Mouse (Mus musculus): Measurements from ENCODE around the gene Vamp3. TPM values are rescaled to one million over a fixed set of nuclear protein-coding genes. Genes with fewer than 3 reads are reported as not detected.
"Not testable (repeated sequence)": the region's sequence is repeated elsewhere in the genome, so short reads cannot be mapped to it uniquely, and the experiment has no call there.

The Vamp3 gene
- total RNA-seq, 2 experiments from 2014 or later = 34.1 to 35.2 TPM

DNA sequence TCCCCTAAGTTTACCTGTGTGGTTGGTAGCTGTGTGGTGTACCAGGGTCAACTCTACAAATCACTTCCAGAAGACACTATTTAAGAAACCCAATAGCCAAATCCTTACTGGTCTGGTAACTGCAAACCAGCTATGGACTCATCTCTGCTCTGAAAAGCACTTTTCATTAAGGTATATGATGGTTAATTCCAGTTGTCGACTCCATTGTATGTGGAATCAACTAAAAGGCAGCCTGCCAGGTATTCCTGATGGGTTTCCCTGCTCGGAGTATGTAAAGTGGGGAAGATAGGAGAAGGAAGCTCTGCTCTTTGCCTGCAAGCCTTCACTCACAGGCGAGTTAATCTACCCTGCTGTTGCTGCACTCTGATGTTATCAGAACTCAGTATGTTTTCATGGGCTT lies 11.2 kb downstream of the Vamp3 start:
- intact Hi-C loops (cut with DNase I) = no loop called here
- no peak for DNase-seq

- no peak for DNase-seq
- intact Hi-C loops (cut with DNase I) = no loop called here
Observed at GRCm38 (mm10) chr4:151044944-151045570, 12.7 kb downstream of the Vamp3 start.

DNA sequence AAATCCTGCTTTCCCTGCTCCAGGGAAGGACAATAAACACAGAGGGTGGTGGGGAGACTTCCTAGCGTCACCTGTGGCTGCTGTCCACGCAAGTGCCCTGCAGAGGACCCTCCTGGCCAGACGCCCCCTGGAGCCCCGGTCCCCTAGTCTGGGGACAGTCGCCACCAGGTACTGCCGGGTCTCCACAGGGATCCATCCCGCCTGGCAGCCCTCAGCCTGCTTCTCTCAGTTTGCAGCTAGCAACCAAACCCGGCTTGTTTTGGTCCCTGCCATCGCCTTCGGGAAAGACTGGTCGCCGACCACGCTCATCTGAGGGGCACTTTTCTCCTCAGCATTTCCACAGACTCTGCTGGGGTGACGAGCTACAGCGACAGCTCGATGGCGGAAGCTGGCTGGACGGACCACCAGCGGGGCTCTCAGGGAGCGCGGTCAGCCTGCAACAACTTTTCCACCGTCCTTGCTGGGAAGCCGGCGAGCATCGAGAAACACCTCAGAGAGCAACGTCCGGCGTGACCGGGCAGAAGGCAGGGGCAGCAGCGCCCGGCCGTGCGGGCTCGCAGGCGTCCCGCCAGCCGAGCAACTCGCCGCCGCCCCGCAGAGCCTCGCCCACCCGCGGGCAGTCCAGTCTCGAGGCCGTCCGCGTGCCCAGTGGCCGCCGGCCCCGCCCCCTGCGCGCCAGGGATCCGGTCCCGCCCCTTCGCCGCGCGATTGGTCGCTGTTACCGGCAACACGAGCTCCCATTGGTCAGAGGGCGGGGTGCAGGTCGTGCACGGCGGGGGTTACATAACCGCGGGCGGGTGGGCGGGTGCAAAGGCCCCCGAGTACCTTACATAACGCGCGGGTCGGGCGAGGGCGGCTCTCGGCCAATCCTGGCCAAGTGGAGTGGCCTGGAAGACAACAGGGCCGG lies 13.5 kb downstream of the Vamp3 start, which contains the start of gene Per3:
TSS of gene Per3 (minus strand) at position 629 of the 907 bp plus-strand sequence.
- intact Hi-C loops (cut with DNase I) = no loop called here
- peak; percentile 94 for DNase-seq

DNA sequence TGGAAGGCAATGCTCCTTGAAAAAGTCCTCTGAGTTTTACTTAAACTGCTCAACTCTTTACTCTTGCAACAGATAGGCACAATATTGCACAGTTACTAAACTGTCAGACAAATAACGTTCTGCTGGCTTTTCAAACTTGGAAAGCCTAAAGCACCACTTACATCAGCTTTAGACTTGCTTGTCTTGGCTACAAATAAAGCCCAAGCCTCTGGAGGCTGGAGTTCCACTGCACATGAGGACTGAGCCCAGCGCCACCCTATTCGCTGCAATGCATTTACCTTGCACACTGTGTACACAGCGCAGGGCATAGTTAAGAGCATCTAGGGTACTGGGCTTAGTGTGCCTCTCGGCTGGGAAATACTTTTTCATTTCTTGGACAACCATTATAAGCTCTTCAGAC lies 14.5 kb downstream of the Vamp3 start:
- DNase-seq = no peak
- intact Hi-C loops (cut with DNase I) = no loop called here

DNA sequence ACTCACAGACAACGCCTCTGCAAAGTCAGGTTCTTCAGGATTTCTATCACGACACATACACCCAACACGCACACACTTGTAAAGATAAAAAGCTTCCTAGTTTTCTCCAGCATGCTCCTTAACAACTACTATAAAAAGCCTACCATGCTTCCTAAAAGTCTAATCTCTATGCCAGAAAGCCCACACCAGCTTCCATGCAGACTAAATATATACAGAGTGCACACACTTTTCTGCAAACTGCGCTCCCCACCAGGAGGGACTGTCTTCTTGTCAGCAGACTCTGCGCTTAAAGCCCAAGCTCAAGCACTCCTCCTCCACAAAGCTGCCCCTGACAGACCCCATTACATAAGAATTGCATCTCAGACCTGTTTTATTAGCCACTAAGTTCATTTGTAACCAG lies 16.3 kb downstream of the Vamp3 start:
- intact Hi-C loops (cut with DNase I) = no loop called here
- no peak for DNase-seq

- intact Hi-C loops (cut with DNase I) = no loop called here
- no peak for DNase-seq
Observed at GRCm38 (mm10) chr4:151037800-151038199, 20.0 kb downstream of the Vamp3 start.

GRCm38 (mm10) chr4:151036521-151036920 lies 21.2 kb downstream of the Vamp3 start:
- no peak for DNase-seq
- intact Hi-C loops (cut with DNase I) = no loop called here

GRCm38 (mm10) chr4:151027001-151027400 lies 30.8 kb downstream of the Vamp3 start:
- intact Hi-C loops (cut with DNase I) = no loop called here
- DNase-seq = peak; percentile 31

DNA sequence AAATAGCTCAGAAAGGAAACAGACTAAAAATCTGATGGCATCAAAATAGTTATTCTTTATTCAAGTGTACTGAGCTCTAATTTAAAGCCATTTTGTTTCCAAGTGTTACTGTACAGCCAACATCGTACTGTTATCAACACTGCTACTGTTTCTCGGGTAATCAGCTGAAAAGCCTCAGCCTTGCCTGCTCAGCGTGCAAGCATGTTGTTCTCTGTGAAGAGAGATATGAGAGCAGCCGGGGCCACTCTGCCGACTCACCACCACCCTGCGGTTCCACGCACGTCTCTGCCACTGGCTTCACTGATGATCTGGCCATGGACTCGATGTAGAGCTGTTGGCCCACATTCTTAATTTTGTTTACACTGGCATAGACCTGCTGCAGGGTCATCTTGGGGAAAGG lies 33.6 kb downstream of the Vamp3 start:
- DNase-seq = no peak
- intact Hi-C loops (cut with DNase I) = no loop called here

- intact Hi-C loops (cut with DNase I); DNase-seq: not testable (repeated sequence)
Observed at GRCm38 (mm10) chr4:151017356-151017755, 40.4 kb downstream of the Vamp3 start.

- intact Hi-C loops (cut with DNase I) = no loop called here
- no peak for DNase-seq
Observed at GRCm38 (mm10) chr4:151015946-151016345, 41.8 kb downstream of the Vamp3 start.

GRCm38 (mm10) chr4:151010316-151010715 lies 47.4 kb downstream of the Vamp3 start:
- no peak for DNase-seq
- intact Hi-C loops (cut with DNase I) = no loop called here

GRCm38 (mm10) chr4:151006945-151007344 lies 50.8 kb downstream of the Vamp3 start:
- peak; percentile 53 for DNase-seq
- intact Hi-C loops (cut with DNase I) = no loop called here

- intact Hi-C loops (cut with DNase I) = no loop called here
- DNase-seq = no peak
Observed at GRCm38 (mm10) chr4:151005656-151006318, 52.0 kb downstream of the Vamp3 start.

- no peak for DNase-seq
- intact Hi-C loops (cut with DNase I) = no loop called here
Observed at GRCm38 (mm10) chr4:151001397-151001796, 56.4 kb downstream of the Vamp3 start.

- DNase-seq = no peak
- intact Hi-C loops (cut with DNase I) = no loop called here
Observed at GRCm38 (mm10) chr4:150998626-150999025, 59.1 kb downstream of the Vamp3 start.

Other genes with a start within 250 kb of the Vamp3 start
- gene Errfi1, start 204.0 kb downstream of the Vamp3 start, total RNA-seq (2021) = 10 to 100 TPM; 18.1 to 18.8 TPM
- gene Park7, start 143.5 kb downstream of the Vamp3 start, total RNA-seq (2021) = 100 to 1,000 TPM; 207 to 213 TPM
- gene Tnfrsf9, start 143.4 kb downstream of the Vamp3 start, total RNA-seq (2021) = under 1 TPM in 1 of 2 experiments, not detected in 1; 0.24 TPM
- not detected for gene Uts2, start 60.9 kb downstream of the Vamp3 start, total RNA-seq (2021)
- 1 to 10 TPM; 6.5 to 6.6 TPM for gene Per3, start 13.3 kb downstream of the Vamp3 start, total RNA-seq (2021)
- not detected for gene Gm13090, start 31.6 kb upstream of the Vamp3 start, total RNA-seq (2021)